Mouse (Mus musculus) adrenal gland, postnatal 4 days (tissue): Measurements from ENCODE around the gene U2surp. TPM values are rescaled to one million over a fixed set of nuclear protein-coding genes. Genes with fewer than 3 reads are reported as not detected.
"Not testable (repeated sequence)": the region's sequence is repeated elsewhere in the genome, so short reads cannot be mapped to it uniquely, and the experiment has no call there.

Experiments used
- DNase-seq, 2 experiments: peaks; one replicate each; pipeline ENCODE4 v3.0.0; 2021 to 2022; ENCODE audit warnings: low spot score in 2 of 2, mixed read lengths in 2 of 2
- total RNA-seq, 2 experiments: library from RNA; stranded (reverse); gene quantifications; 2 replicates each; pipeline ENCODE4 v1.2.3; 2021

Gene U2surp
- total RNA-seq, 2 experiments from 2014 or later = 74.0 to 80.8 TPM

DNA sequence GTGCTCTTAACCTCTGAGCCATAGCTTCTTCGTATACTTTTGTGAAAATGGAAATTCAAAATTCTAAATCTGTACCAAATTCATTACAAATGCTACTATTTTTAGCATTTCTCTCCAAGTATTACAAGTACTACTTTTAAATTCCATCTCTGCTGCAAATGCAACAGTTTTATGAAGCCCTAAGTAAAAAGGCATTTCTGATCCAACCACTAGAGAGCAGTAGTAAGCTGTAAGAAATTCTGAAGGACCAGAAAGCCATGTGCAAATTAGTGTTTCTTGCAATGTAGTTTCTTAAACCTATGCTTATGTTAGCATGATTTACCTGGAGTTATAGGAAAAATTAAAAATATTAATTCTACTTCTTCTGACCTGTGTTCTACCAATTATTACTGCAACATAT, 38.9 kb downstream of the U2surp start:
- no peak for DNase-seq

DNA sequence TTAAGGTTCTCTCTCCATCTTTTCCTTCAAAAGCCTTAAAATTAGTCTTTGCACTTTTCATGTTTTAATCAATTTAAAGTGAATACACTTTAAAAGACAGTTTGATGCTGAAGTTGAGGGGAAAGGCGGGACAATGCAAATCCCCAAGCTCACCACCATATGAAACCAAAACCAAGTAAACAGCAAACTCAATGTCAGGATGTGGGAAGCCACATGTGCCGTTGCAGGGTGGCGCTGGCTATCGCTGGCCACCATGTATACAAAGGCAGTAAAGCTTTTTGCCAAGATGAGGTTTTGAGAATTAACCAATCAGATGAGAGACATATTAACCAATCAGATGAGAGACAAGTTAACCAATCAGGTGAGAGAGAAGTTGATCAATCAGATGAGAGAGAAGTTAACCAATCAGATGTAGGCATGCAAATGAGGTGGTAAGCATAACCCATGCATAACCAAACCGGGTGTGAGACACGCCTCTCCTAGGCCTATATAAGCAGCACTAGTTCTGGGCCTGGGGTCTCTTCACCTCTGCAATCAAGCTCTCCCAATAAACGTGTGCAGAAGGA, 42.7 kb downstream of the U2surp start:
- not testable (repeated sequence) for DNase-seq

DNA sequence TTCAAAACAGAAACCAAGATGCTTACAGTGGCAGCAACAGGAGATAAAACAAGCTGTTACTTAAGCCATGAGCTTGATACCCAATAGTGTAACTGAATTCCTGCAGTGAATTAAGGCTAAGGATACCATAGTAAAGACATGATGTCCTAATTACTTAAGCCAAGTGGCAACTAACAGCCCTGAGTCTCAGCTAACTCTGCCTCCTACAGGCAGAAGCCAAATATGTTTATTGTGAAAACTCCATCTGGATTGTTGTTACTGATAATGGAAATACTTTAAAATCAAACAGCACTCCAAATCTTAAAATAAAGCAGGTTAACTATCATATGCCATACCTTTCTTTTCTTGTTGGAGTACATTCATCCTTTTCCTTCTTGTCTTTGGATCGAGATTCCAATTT, 47.8 kb downstream of the U2surp start:
- no peak for DNase-seq

DNA sequence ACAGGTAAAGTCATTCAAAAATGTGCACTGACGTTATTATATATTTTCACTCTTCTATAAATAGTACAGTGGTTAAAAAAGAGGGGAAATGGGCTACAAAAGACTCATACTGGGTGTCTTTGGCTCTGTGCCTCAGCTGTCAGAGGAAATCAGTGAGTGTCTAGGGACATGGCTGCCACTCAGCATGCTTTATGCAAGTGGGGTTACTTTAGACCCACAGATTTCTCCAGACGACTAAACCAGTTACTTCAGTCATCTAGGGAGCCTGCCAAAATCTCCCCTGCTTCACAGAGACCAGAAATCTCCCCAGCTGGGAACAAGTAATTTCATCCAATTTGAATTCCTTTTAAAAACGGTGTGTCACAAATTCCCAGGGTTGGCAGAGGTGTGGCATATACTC, 59.9 kb downstream of the U2surp start:
- DNase-seq = no peak

DNA sequence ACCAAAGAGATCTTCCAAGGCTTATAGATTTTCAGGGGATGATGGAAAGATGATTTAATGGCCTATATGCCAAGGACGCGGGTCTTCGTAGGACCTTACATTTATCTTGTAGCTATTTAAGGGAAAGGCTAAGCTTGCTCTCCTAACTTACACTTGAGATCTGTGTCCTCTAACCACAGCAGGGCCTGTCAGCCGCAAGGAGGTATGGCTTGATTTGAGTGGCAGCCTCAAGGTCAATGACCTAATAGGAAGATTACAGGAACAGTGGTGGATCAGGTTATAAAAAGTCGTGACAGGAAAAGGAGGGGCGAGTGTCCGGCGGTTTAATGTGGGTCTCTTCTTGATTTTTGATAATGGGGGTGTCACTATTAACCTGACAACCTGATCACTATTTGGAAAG, 61.2 kb downstream of the U2surp start:
- DNase-seq = no peak

DNA sequence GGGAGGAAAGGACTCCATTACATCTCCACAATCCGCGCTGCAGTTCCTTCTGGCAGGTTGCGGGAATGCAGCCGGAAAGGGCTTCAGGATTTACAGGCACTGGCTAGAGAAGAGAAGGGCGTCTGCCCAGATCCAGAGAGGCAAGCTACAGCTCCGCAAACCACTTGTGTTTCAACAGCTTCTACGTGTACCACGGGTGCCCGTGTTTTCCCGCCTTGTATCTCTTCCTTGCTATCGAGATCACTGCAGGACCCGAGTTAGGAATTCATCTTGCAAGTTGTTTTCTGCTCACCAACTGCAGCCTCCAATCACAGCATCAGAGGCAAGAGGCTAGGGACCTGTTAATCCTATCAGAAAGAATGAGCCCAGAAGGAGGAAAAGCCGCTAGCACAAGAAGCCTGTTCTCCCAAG, 69.5 kb downstream of the U2surp start:
- no peak for DNase-seq

DNA sequence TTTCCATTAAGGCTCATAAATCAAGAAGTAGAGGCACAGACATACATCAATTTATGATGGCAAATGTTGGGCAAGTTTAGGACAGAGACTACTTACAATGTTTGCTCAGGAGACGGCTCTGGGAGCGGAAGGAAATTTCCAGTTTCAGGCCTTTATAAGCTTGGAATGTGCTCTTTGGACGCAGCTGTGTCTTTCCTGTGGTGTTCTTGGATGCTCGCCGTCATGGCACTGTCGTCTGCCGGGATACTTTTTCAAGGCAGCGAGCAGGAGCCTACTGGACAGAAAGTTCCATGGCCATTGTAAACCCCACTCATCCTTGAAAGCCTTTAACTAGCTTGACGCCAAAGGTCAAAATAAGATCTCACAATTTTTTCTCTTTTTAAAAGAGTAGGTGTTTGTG, 73.9 kb downstream of the U2surp start:
- DNase-seq = no peak

DNA sequence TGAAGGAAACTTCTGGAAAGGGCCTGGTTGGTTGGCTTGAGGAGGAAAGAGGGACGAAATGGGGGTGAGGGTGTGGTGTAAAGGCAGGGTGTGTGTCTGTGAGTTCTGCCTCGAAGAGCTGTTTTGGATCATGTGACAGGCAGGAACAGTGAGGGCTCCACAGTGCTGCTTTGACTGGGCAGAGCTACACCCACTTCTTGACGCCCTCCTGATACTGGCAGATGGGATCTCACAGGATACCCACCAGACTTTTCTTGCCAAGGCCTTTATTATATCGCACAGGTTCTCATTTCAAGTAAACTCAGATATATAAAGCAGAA, 75.5 kb downstream of the U2surp start:
- no peak for DNase-seq

DNA sequence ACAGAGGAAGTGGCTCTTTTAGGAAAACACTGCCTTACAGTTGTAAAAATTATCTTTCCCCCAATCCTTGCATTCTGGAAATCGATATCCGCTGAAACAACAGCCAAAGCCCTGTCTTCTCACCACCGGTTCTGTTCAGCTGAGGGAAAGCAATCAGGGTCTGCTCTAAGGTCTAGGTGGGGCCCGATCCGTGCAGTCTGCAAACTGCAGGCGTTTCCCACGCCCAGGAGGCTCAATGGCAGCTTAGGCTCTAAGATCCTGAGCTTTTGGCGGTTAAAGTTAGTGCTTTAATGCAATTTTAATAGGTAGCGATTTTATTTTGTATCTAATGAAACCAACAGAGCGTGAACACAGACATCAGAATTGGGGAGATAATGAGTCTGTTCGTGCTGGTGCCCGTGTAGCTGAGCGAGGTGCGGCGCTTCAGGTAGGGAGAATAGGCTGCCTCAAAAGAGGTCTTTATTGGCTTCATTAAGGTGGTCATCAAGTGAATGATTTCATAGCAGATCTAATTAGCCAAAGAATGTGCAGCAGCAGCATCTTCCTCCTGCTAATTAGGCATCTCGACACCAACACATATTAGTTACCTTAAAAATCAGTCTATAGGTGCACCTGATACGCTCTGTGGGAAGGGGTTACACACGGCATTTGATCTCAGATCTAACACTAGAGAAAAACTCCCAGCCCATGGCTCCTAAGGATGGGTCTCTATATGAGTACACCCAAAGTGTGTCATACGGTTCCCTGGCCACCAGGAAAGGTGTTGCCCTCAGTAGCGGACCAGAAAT, 76.1 kb downstream of the U2surp start:
- DNase-seq = no peak

DNA sequence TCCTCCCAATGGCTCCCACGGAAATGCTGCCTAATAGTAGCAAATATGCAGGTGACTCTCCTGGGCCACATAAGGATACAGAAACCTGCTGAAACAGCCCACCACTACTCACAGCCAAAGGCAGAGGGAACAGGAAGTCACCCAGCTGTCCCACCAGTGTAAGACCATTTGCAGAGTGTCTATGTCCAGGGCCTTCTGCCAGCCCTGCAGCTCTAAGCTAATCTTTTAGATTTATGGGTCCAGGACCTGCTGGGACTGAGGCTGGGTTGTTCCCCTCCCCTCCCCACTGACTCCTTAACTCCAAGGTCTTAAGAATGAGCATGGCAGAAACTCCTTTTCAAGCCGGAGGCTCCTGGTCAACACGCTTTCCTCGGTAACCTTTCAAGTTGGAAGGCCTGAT, 83.5 kb downstream of the U2surp start:
- DNase-seq = no peak

DNA sequence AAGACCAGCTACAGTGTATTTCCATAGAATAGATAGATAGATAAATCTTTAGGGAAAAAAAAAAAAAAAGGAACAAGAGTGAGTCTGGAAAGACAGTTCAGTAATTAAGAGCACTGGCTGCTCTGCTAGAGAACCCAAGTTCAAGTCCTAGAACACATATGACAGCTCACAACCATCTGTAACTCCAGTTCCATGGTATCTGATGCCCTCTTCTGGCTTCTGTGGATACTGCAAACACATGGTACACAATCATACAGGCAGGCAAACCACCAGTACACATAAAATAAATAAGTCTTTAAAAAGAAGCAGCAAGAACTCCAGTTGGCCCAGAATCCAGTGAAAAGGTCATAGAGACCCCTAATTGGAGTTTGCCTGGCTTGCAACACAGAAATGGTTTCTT, 97.9 kb downstream of the U2surp start:
- DNase-seq = no peak

DNA sequence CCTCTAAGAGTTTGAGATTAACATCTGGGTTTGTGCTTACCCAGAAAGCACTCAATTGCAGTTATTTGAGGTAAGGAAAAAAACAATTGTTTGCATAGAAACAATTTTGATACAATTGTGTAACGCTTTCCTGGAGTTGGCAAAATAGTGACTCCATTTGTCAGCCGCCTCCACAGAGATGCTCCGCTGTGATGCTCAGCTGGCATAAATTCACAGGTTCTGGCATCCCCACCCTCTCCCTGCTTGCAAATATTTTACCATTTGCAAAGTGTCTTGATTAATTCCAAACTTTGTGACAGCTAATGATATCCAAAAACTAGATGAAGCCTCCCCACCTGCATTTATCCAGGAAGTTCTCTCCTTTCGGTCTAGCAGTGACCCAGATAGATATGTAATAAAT, 99.7 kb downstream of the U2surp start:
- DNase-seq = no peak

DNA sequence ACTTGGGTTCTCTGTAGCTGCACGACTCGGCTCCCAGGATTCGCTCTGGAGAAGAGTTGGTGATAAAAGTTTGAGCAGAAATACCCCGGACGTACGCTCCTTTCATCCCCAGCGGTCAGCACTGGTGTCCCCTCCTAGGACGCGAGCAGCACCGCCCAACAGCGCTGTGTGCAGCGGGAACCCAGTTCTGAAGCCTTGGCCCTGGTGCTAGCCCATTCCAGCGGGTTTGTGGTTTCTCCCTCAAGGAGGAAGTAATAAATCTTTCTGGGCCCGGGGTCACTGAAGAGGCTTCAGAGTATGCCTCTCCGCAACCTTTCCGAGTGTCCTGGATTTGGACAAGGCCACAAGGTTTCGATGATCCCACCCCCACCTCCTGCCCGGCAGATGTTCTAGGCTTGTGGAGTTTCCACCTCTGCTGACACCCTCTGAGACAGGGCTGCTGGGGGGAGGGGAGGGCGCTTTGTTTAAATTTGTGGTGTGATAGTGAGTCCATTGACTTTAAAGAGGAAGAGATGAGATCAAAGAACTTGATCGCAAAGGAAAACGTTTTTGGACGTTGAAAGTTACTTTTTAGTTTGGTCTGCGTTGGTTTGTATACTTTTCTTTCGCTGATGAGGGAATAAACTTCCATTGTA, 104.1 kb downstream of the U2surp start:
- peak; percentile 23 to 45 for DNase-seq

Other genes with a start within 250 kb of the U2surp start
- gene Chst2, start 105.3 kb downstream of the U2surp start, total RNA-seq = 10 to 100 TPM; 42.5 to 42.6 TPM
- gene Paqr9, start 47.7 kb upstream of the U2surp start, total RNA-seq = 10 to 100 TPM in 1 of 2 experiments, 1 to 10 TPM in 1; 3.9 to 14.4 TPM
- gene Pcolce2, start 125.6 kb upstream of the U2surp start, total RNA-seq = 1 to 10 TPM; 1.8 to 2.3 TPM
- 1 to 10 TPM; 6.0 to 6.6 TPM for gene Trpc1, start 238.4 kb upstream of the U2surp start, total RNA-seq